Mouse (Mus musculus) neural tube, embryonic 14.5 days (tissue): Measurements from ENCODE around the gene Ptgir. TPM values are rescaled to one million over a fixed set of nuclear protein-coding genes. Genes with fewer than 3 reads are reported as not detected.

Experiments used
- ATAC-seq: fragments of 200-750 bp; cut with Nextera tagmentation; 2 replicates; pipeline ENCODE4 v1.8.0; 2017; ENCODE audit warnings: low read depth, mild to moderate bottlenecking, moderate TSS enrichment, moderate library complexity
- H3K27ac ChIP-seq: fragments of 300-500 bp; sonication (generic); 2 replicates; pipeline ENCODE4 v1.5.1; 2014; ENCODE audit warnings: low read depth, mild to moderate bottlenecking, control low read depth, low read length, moderate library complexity, mixed read lengths
- H3K27me3 ChIP-seq: fragments of 300-500 bp; sonication (generic); 2 replicates; pipeline ENCODE4 v1.6.1; 2014; ENCODE audit warnings: low read length; ENCODE audit not compliant: control insufficient read depth, insufficient read depth
- H3K36me3 ChIP-seq: fragments of 300-500 bp; sonication (generic); 2 replicates; pipeline ENCODE4 v1.6.1; 2014; ENCODE audit warnings: low read length, mixed read lengths; ENCODE audit not compliant: control insufficient read depth, insufficient read depth
- H3K4me1 ChIP-seq: fragments of 300-500 bp; sonication (generic); 2 replicates; pipeline ENCODE4 v1.6.1; 2014; ENCODE audit warnings: low read length; ENCODE audit not compliant: control insufficient read depth, insufficient read depth
- H3K4me2 ChIP-seq: fragments of 300-500 bp; sonication (generic); 2 replicates; pipeline ENCODE4 v1.6.1; 2014; ENCODE audit warnings: mild to moderate bottlenecking, low read depth, low read length, control low read depth
- H3K4me3 ChIP-seq: fragments of 300-500 bp; sonication (generic); 2 replicates; pipeline ENCODE4 v1.5.1; 2014; ENCODE audit warnings: low read depth, low read length, control low read depth, mixed read lengths
- H3K9ac ChIP-seq: fragments of 300-500 bp; sonication (generic); replicated peaks from 2 replicates; pipeline ENCODE4 v1.6.1; 2014; ENCODE audit warnings: low read depth, mild to moderate bottlenecking, control low read depth, low read length, mixed read lengths
- H3K9me3 ChIP-seq: fragments of 300-500 bp; sonication (generic); 2 replicates; pipeline ENCODE4 v1.6.1; 2016; ENCODE audit warnings: low read length; ENCODE audit not compliant: control insufficient read depth
- WGBS: fragments of 180-500 bp; shearing (Covaris S2); extraction: QIAGEN DNeasy Blood & Tissue Kit; methylation state at CpG from one replicate; pipeline ENCODE4 v1.1.7; 2014; 5-methylcytosine and 5-hydroxymethylcytosine counted together
- polyA plus RNA-seq: library from polyadenylated mRNA; unstranded; fragments of >200 nt; fragmentation: Nextera tagmentation; extraction: Ambion mirVana; gene quantifications from 2 replicates; pipeline ENCODE4 v1.2.1, GENCODE M21; 2014

Ptgir gene
- polyA plus RNA-seq, 1 experiment from 2014 or later, result not detected

GRCm38 (mm10) chr7:16884334-16884733, 22.0 kb upstream of the Ptgir start:
- no peaks in the 10 kb centered on the region for H3K9me3 ChIP-seq
- no peak overlapping the region for H3K4me3 ChIP-seq
- H3K9ac ChIP-seq, result no peak overlapping the region
- WGBS, result 58% methylated on average over 4 of the region's 4 CpGs
- H3K4me1 ChIP-seq, result no peaks in the 10 kb centered on the region
- peaks cover 6% of the 10 kb centered on the region; the same call in 1 of the 2 replicates for H3K36me3 ChIP-seq
- H3K4me2 ChIP-seq, result no peak overlapping the region
- no peak for ATAC-seq
- H3K27ac ChIP-seq, result no peak overlapping the region
- H3K27me3 ChIP-seq, result peaks cover 14% of the 10 kb centered on the region

DNA sequence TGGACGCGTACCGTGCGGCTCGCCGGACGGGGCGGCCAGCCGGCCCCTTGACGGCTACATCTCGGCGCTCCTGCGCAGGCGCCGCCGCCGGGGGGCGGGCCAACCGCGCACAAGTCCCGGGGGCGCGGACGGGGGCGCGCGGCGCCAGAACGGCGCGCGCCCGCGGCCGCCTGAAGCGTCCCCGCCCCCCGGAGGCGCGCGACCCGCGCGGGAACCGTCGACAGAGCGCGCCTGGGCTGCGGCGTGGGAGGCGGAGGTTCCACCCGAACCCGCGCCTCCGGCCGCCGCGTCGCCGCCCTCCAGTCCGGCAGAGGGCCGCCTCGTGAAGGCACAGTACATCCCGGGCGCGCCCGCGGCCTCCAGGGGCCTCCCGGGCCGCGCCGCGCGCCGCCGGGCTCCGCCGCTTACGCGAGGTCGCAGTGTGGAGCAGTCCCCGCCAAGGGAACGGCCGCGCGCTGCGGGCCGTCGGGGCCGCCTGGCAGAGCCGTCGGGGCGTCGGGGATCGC, 21.0 kb upstream of the Ptgir start:
- Histone ChIP-seq H3K4me2 (peak overlapping the region; percentile 20; the same call in 1 of the 2 replicates), H3K4me1 (no peaks in the 10 kb centered on the region), H3K9ac (no peak overlapping the region), H3K9me3 (no peaks in the 10 kb centered on the region), H3K27ac (no peak overlapping the region), H3K4me3 (peak overlapping the region; percentile 19; the same call in 1 of the 2 replicates), H3K36me3 (peaks cover 6% of the 10 kb centered on the region; the same call in 1 of the 2 replicates), H3K27me3 (peaks cover 14% of the 10 kb centered on the region)
- ATAC-seq, result no peak
- 10% methylated on average over 58 of the region's 95 CpGs for WGBS

- H3K36me3 ChIP-seq, result peaks cover 6% of the 10 kb centered on the region; the same call in 1 of the 2 replicates
- H3K9me3 ChIP-seq, result no peaks in the 10 kb centered on the region
- H3K4me2 ChIP-seq, result no peak overlapping the region
- H3K27me3 ChIP-seq, result peaks cover 16% of the 10 kb centered on the region
- no peak overlapping the region for H3K9ac ChIP-seq
- H3K27ac ChIP-seq, result no peak overlapping the region
- WGBS, result 40% methylated on average over 58 of the region's 59 CpGs
- ATAC-seq, result no peak
- no peaks in the 10 kb centered on the region for H3K4me1 ChIP-seq
- H3K4me3 ChIP-seq, result no peak overlapping the region
These were observed 20.4 kb upstream of the Ptgir start for GRCm38 (mm10) chr7:16885905-16886304.

DNA sequence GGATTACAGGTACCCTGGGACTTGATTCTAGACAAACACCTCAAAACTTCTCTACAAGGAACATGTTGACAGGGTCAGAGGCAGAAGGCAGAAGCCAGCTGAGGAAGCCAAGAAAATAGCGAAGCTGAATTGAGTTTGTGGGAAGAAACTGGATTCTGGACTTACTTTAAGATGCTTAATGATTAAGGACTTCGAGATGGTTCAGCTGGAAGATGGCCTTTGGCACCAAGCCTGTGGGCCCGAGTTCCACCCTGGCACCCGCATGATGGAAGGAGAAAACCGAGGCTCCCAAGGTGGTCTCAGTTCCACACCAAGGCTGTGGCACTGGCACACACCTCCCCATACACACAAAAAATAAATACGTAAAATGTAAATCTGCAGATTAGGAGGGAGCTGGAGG, 15.8 kb upstream of the Ptgir start:
- H3K4me3 ChIP-seq, result no peak overlapping the region
- no peak for ATAC-seq
- H3K4me1 ChIP-seq, result peaks cover 11% of the 10 kb centered on the region; the same call in 1 of the 2 replicates
- H3K36me3 ChIP-seq, result 0 out of 2 replicates have a peak, but pooled peaks cover under 1% of the 10 kb centered on the region
- WGBS, result 44% methylated on average over 6 of the region's 6 CpGs
- H3K9ac ChIP-seq, result no peak overlapping the region
- H3K27me3 ChIP-seq, result peaks cover 8% of the 10 kb centered on the region
- no peaks in the 10 kb centered on the region for H3K9me3 ChIP-seq
- H3K27ac ChIP-seq, result no peak overlapping the region
- no peak overlapping the region for H3K4me2 ChIP-seq

DNA sequence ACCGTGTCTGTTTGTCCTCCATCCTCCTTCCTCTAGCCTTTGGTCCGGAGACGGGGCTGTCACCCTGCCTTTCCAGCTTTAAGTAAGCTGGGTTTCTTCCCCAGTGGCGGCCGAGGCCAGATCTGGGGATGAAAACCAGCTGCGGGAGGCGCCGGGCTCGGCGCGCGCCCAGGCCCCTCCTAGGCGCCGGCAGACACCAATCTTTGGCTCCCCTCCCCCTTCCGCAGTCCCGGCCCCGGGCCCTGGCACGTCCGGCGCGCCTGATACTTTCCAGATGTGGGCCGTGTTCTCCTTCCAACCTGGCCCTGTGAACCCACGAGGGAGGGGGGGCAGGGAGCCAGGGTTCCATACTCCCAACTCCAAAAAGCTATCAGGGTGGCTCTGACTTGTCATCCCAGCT, 15.3 kb upstream of the Ptgir start:
- H3K27ac ChIP-seq, result no peak overlapping the region
- H3K9me3 ChIP-seq, result no peaks in the 10 kb centered on the region
- peaks cover 8% of the 10 kb centered on the region for H3K27me3 ChIP-seq
- no peak overlapping the region for H3K4me3 ChIP-seq
- H3K4me2 ChIP-seq, result peak overlapping the region; percentile 55; the same call in 1 of the 2 replicates
- ATAC-seq, result no peak
- WGBS, result 3% methylated on average over 23 of the region's 23 CpGs
- no peak overlapping the region for H3K9ac ChIP-seq
- H3K36me3 ChIP-seq, result no peaks in the 10 kb centered on the region
- H3K4me1 ChIP-seq, result peaks cover 11% of the 10 kb centered on the region; the same call in 1 of the 2 replicates

GRCm38 (mm10) chr7:16891641-16892351, 14.5 kb upstream of the Ptgir start, which contains the start of gene Gng8:
Gene Gng8, plus strand, starts transcription at chr7:16891786.
- Histone ChIP-seq H3K36me3 (no peaks in the 10 kb centered on the region), H3K27ac (no peak within 1 kb of the TSS), H3K4me3 (peak within 1 kb of the TSS; percentile 20; the same call in 1 of the 2 replicates), H3K4me1 (peaks cover 11% of the 10 kb centered on the region; the same call in 1 of the 2 replicates), H3K4me2 (peak within 1 kb of the TSS; percentile 55), H3K27me3 (peaks cover 8% of the 10 kb centered on the region), H3K9ac (no peak within 1 kb of the TSS; the same call in 1 of the 2 replicates), H3K9me3 (no peaks in the 10 kb centered on the region)
- under 1% methylated on average over 30 of the region's 30 CpGs for WGBS
- peak; percentile 65 for ATAC-seq

GRCm38 (mm10) chr7:16892352-16892730, 13.9 kb upstream of the Ptgir start:
- H3K4me3 ChIP-seq, result no peak overlapping the region; the same call in 1 of the 2 replicates
- 46% methylated on average over 9 of the region's 9 CpGs for WGBS
- H3K36me3 ChIP-seq, result no peaks in the 10 kb centered on the region

DNA sequence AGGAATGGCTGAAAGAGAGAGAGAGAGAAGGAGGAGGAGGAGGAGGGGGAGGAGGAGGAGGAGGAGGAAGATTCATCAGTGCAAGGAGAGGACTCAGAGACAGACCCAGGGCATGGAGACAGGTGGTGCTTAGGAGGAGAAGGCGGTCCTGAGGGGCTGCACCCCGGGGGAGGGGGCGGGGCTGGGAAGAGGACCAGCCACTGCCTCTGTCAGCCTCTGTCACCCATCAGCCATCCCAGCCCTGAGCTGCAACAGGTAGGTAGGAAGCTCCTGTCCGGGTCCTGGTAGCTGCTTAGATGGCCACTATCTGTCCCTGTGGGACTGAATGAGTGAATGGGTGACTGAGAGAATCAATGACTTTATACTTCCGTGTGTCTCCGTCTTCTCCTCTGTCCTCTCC, 12.7 kb upstream of the Ptgir start:
- WGBS, result 5% methylated on average over 6 of the region's 6 CpGs
- no peak for ATAC-seq

More at GRCm38 (mm10) chr7:16892352-16892730, 13.9 kb upstream of the Ptgir start:
- Histone ChIP-seq H3K9me3 (no peaks in the 10 kb centered on the region), H3K27me3 (peaks cover 8% of the 10 kb centered on the region), H3K27ac (no peak overlapping the region), H3K9ac (no peak overlapping the region; the same call in 1 of the 2 replicates), H3K4me2 (peak overlapping the region; percentile 55), H3K4me1 (peaks cover 11% of the 10 kb centered on the region; the same call in 1 of the 2 replicates)
- ATAC-seq, result peak; percentile 1; the same call in 1 of the 2 replicates

DNA sequence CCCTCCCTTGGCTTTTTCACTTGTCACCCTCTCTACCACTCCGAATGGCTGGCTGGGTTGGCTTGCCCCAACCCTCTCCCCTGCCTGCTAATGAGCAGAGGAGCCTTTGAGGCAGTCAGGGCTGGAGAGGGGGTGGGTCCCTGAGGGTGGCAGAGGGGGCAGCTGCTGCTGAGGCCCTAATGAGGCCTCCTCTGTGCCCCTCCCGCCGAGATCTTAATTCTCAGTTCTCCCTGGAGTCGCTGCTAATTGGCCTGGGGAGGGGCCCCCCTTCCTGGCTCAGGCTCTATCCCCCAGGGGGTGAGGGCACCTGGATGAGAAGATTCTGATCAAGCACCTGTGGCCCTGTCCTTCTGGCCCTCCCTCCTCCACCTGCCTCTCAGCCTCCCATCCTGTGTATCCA, 12.0 kb upstream of the Ptgir start:
- peaks cover 11% of the 10 kb centered on the region; the same call in 1 of the 2 replicates for H3K4me1 ChIP-seq
- WGBS, result 0% methylated on average over 4 of the region's 4 CpGs
- H3K9ac ChIP-seq, result no peak overlapping the region
- H3K4me3 ChIP-seq, result no peak overlapping the region
- no peak overlapping the region for H3K27ac ChIP-seq
- H3K4me2 ChIP-seq, result peak overlapping the region; percentile 47; the same call in 1 of the 2 replicates
- ATAC-seq, result peak; percentile 18; the same call in 1 of the 2 replicates
- peaks cover 8% of the 10 kb centered on the region for H3K27me3 ChIP-seq
- H3K9me3 ChIP-seq, result no peaks in the 10 kb centered on the region
- no peaks in the 10 kb centered on the region for H3K36me3 ChIP-seq

More for the DNA sequence above, 12.7 kb upstream of the Ptgir start:
- no peaks in the 10 kb centered on the region for H3K9me3 ChIP-seq
- no peak overlapping the region for H3K9ac ChIP-seq
- H3K27ac ChIP-seq, result no peak overlapping the region
- H3K4me2 ChIP-seq, result no peak overlapping the region
- H3K36me3 ChIP-seq, result no peaks in the 10 kb centered on the region
- peaks cover 11% of the 10 kb centered on the region; the same call in 1 of the 2 replicates for H3K4me1 ChIP-seq
- no peak overlapping the region for H3K4me3 ChIP-seq
- peaks cover 8% of the 10 kb centered on the region for H3K27me3 ChIP-seq
